8 mouse cellular contexts compared by ENCODE assay signal in the genomic region with DNA sequence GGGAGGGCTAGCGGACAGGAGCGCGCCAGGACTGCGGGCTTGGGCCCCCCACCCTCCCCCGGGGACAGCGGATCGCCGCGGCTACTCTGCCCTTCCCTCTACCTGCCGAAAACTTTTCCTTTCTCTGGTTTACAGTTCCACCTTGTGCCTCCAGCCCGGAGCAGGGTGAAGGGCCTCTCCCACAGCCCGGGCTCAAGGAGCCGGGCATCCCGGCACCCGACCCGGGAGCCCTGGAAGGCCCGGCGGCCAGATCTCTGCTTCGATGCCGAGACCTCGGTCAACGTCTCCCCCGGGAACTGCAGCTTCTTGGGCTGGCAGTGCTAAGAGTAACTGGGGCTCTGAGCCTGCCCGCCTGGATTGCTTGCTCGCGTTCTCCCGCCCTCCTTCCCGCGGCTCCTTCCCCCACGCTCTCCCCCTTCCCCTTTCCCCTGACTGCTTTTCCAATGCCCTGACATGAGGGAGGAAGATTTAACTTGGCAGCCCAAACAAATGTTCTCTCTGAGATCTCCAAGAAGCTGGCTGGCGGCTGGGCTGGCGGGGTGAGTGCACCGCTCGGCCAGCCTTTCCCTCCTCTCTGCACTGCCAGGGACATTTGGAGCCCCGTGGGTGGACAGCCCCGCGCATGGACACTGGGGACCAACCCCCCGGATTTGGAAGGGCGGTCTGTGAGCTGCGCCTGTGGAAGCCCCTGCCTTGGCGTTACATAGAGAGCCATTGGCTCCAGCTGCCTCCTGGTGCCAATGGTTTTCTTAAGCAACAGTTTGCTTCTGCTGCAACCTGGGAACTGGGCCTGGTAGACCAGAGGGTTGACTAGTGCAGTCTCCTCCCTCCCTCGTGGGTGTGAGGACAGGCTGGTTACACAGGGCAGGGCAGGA. TPM values are rescaled to one million over a fixed set of nuclear protein-coding genes. Genes with fewer than 3 reads are reported as not detected.
DNase-seq lines count a peak whose midpoint lies in the region; ATAC-seq and TF ChIP-seq lines count a peak whose summit lies in the region.

No protein-coding gene starts in this region.

- WGBS in embryonic facial prominence, embryonic 15.5 days = under 1% methylated on average over 42 of the region's 42 CpGs
- under 1% methylated on average over 42 of the region's 42 CpGs for WGBS in heart, postnatal 0 days
- 2% methylated on average over 42 of the region's 42 CpGs for WGBS in liver, embryonic 14.5 days (ENCODE audit: insufficient replicate concordance)

- peaks cover 74% of the 10 kb centered on the region for H3K4me1 ChIP-seq in embryonic facial prominence, embryonic 15.5 days
- H3K4me1 ChIP-seq in heart, postnatal 0 days (ENCODE audit: control insufficient read depth, insufficient read depth) = peaks cover 43% of the 10 kb centered on the region
- peaks cover 0 to 42% of the 10 kb centered on the region in 2 experiments; a peak in 2 of 4 replicates for H3K4me1 ChIP-seq in liver, embryonic 14.5 days (replicated peaks; ENCODE audit: control insufficient read depth in 2 of 2, insufficient read depth in 2 of 2, low read length in 1 of 2)

- no peaks in the 10 kb centered on the region for H3K36me3 ChIP-seq in C2C12 (ENCODE audit: control insufficient read depth, insufficient read depth)
- H3K36me3 ChIP-seq in embryonic facial prominence, embryonic 15.5 days = no peaks in the 10 kb centered on the region
- no peaks in the 10 kb centered on the region for H3K36me3 ChIP-seq in heart, postnatal 0 days (replicated peaks; ENCODE audit: control insufficient read depth, insufficient read depth, low read length)
- no peaks in the 10 kb centered on the region for H3K36me3 ChIP-seq in liver, embryonic 14.5 days (replicated peaks; ENCODE audit: control insufficient read depth, insufficient read depth, low read depth)
- H3K36me3 ChIP-seq in myocyte (ENCODE audit: control insufficient read depth, insufficient read depth) = no peaks in the 10 kb centered on the region

- no peaks in the 10 kb centered on the region for H3K27me3 ChIP-seq in C2C12 (ENCODE audit: control insufficient read depth, insufficient read depth, insufficient read length)
- H3K27me3 ChIP-seq in embryonic facial prominence, embryonic 15.5 days = no peaks in the 10 kb centered on the region
- H3K27me3 ChIP-seq in heart, postnatal 0 days (ENCODE audit: control insufficient read depth, insufficient read depth, low read length) = no peaks in the 10 kb centered on the region
- peaks cover 39% of the 10 kb centered on the region for H3K27me3 ChIP-seq in liver, embryonic 14.5 days (ENCODE audit: control insufficient read depth, insufficient read depth, low read length)
- H3K27me3 ChIP-seq in myocyte (ENCODE audit: control insufficient read depth, insufficient read depth, insufficient read length) = no peaks in the 10 kb centered on the region

- H3K79me3 ChIP-seq in C2C12 (ENCODE audit: low read depth) = peaks cover 61% of the 10 kb centered on the region

- no peaks in the 10 kb centered on the region for H3K9me3 ChIP-seq in embryonic facial prominence, embryonic 15.5 days (replicated peaks)
- H3K9me3 ChIP-seq in heart, postnatal 0 days (replicated peaks; ENCODE audit: control insufficient read depth, low read length) = no peaks in the 10 kb centered on the region
- no peaks in the 10 kb centered on the region for H3K9me3 ChIP-seq in liver, embryonic 14.5 days (ENCODE audit: control insufficient read depth, low read length)

- H3K4me3 ChIP-seq in C2C12 (ENCODE audit: insufficient read depth, poor library complexity, severe bottlenecking) = peak overlapping the region; percentile 74
- H3K4me3 ChIP-seq in embryonic facial prominence, embryonic 15.5 days (replicated peaks) = peak overlapping the region; percentile 75
- H3K4me3 ChIP-seq in heart, postnatal 0 days (ENCODE audit: low read depth, low read length) = peak overlapping the region; percentile 89
- peak overlapping the region; percentile 80 to 83 for H3K4me3 ChIP-seq in liver, embryonic 14.5 days (ENCODE audit: insufficient read depth in 1 of 2, low read depth in 2 of 2, low read length in 2 of 2)
- H3K4me3 ChIP-seq in myocyte = peak overlapping the region; percentile 93

- TF ChIP-seq CTCF in C2C12 (IDR thresholded peaks at IDR 0.05; ENCODE audit: control insufficient read depth, insufficient read depth, insufficient read length) = no peak
- TF ChIP-seq CTCF in heart, postnatal 0 days (IDR thresholded peaks at IDR 0.05; ENCODE audit: low read depth) = no peak
- TF ChIP-seq CTCF in liver, embryonic 14.5 days (IDR thresholded peaks at IDR 0.05; ENCODE audit: low read depth) = no peak

- peaks cover 69% of the 10 kb centered on the region for H3K79me2 ChIP-seq in C2C12 (ENCODE audit: control insufficient read depth, insufficient read depth)
- H3K79me2 ChIP-seq in myocyte (ENCODE audit: control insufficient read depth, insufficient read depth) = peaks cover 66% of the 10 kb centered on the region

- peak overlapping the region; percentile 89 for H3K9ac ChIP-seq in embryonic facial prominence, embryonic 15.5 days
- peak overlapping the region; percentile 90 for H3K9ac ChIP-seq in heart, postnatal 0 days (replicated peaks; ENCODE audit: low read depth, low read length)
- peak overlapping the region; percentile 41 for H3K9ac ChIP-seq in liver, embryonic 14.5 days (replicated peaks)

- no peak for TF ChIP-seq EP300 in heart, postnatal 0 days (IDR thresholded peaks at IDR 0.05; ENCODE audit: low read depth)
- TF ChIP-seq EP300 in liver, embryonic 14.5 days (IDR thresholded peaks at IDR 0.05; ENCODE audit: low read depth) = no peak

- TF ChIP-seq POLR2A in myocyte (IDR thresholded peaks at IDR 0.05; ENCODE audit: insufficient read length, low read depth) = peak; percentile 53

- no peak for ATAC-seq in embryonic facial prominence, embryonic 15.5 days (ENCODE audit: insufficient number of reproducible peaks, low FRiP score, low TSS enrichment, low read depth)
- ATAC-seq in heart, postnatal 0 days (ENCODE audit: insufficient read depth, low read depth) = no peak
- ATAC-seq in liver, embryonic 14.5 days (ENCODE audit: insufficient read depth) = no peak

- peak overlapping the region; percentile 99 for H3K27ac ChIP-seq in embryonic facial prominence, embryonic 15.5 days (replicated peaks)
- H3K27ac ChIP-seq in heart, postnatal 0 days (ENCODE audit: low read depth) = peak overlapping the region; percentile 100
- H3K27ac ChIP-seq in liver, embryonic 14.5 days = no peak overlapping the region

- H3K4me2 ChIP-seq in embryonic facial prominence, embryonic 15.5 days (replicated peaks) = peak overlapping the region; percentile 87
- peak overlapping the region; percentile 89 for H3K4me2 ChIP-seq in heart, postnatal 0 days (ENCODE audit: low read depth, low read length)
- H3K4me2 ChIP-seq in liver, embryonic 14.5 days (ENCODE audit: low read depth) = peak overlapping the region; percentile 87
- H3K4me2 ChIP-seq in myocyte (ENCODE audit: low read depth) = peak overlapping the region; percentile 90

- peak; percentile 85 to 88 for DNase-seq in adrenal gland, postnatal 36 days
- DNase-seq in heart, postnatal 0 days (ENCODE audit: low spot score) = no peak
- DNase-seq in kidney, postnatal 36 days = peak; percentile 88 to 92
- DNase-seq in liver, embryonic 14.5 days (ENCODE audit: low read depth in 3 of 3, low spot score in 3 of 3) = no peak
- peak; percentile 66 for DNase-seq in testis, postnatal 10 days (ENCODE audit: low spot score)

- peak overlapping the region; percentile 96 for H3ac ChIP-seq in C2C12 (ENCODE audit: control insufficient read depth, insufficient read length, low read depth)
- H3ac ChIP-seq in myocyte (ENCODE audit: control insufficient read depth, insufficient read length) = peak overlapping the region; percentile 80

TF ChIP-seq in C2C12, 6 proteins besides CTCF, POLR2A, EP300 and RAD21:
- TF ChIP-seq CEBPB (IDR thresholded peaks at IDR 0.05; ENCODE audit: low read depth) = no peak
- TF ChIP-seq MYOD1 (IDR thresholded peaks at IDR 0.05; ENCODE audit: control insufficient read depth, insufficient read length, low read depth) = no peak
- TF ChIP-seq MAX (IDR thresholded peaks at IDR 0.05) = peak; percentile 41

TF ChIP-seq in myocyte, 11 proteins besides CTCF, POLR2A, EP300 and RAD21:
- TF ChIP-seq TCF12 (IDR thresholded peaks at IDR 0.05; ENCODE audit: insufficient read depth, poor library complexity, severe bottlenecking) = no peak
- peak; percentile 60 for TF ChIP-seq POLR2AphosphoS2 (IDR thresholded peaks at IDR 0.05; ENCODE audit: insufficient read length, low read depth)

RNA-seq across cellular contexts. Expression of gene Zmiz1, which starts 2.1 kb away (rescaled TPM):
- 27.3 TPM for polyA plus RNA-seq in C2C12 (2012; fragmentation: generic; extraction: Trizol)
- total RNA-seq in adrenal gland, postnatal 36 days (2021) = 100 to 1,000 TPM in 1 of 2 experiments, 10 to 100 TPM in 1; 98.2 to 143 TPM
- polyA plus RNA-seq in embryonic facial prominence, embryonic 15.5 days (2015; fragmentation: Nextera tagmentation; extraction: Ambion mirVana) = 38.7 and 40.1 TPM in 2 replicates
- total RNA-seq in heart, postnatal 0 days (2014; rRNA removed; ENCODE audit: low replicate concordance) = 41.0 and 47.8 TPM in 2 replicates
- 12.4 and 13.8 TPM in 2 replicates for polyA plus RNA-seq in heart, postnatal 0 days (2015; fragmentation: Nextera tagmentation; extraction: Ambion mirVana)
- polyA plus RNA-seq in liver, embryonic 14.5 days (2012; rRNA removed) = 3.4 and 3.6 TPM in 2 replicates
- polyA plus RNA-seq in liver, embryonic 14.5 days (2014; fragmentation: Nextera tagmentation; extraction: Ambion mirVana) = 4.0 and 4.6 TPM in 2 replicates
- polyA plus RNA-seq in myocyte (2012; fragmentation: generic; extraction: Trizol) = 34.5 TPM

Comparison
In these comparisons a context has a peak if more than half of its experiments do, and no peak if none do; other contexts are left out.
1. DNase-seq: peak in adrenal gland, postnatal 36 days (2 of 2), kidney, postnatal 36 days (2 of 2) and testis, postnatal 10 days (single experiment); none in heart, postnatal 0 days (single experiment) and liver, embryonic 14.5 days (0 of 3).
2. Peak in every context shown above with its lines, with median percentiles within 50 percentile points of each other: H3K4me3 ChIP-seq, H3K4me2 ChIP-seq and H3K9ac ChIP-seq.